In genomic region chr7:133751163-133751562, GRCm38 (mm10) we compare ENCODE assay signal across 21 mouse cellular contexts. TPM values are rescaled to one million over a fixed set of nuclear protein-coding genes. Genes with fewer than 3 reads are reported as not detected.
DNase-seq lines count a peak whose midpoint lies in the region; ATAC-seq and TF ChIP-seq lines count a peak whose summit lies in the region.
"Had no signal": no experiment of that assay in that cellular context is flagged by ENCODE, and none has a peak within 500 bp of the region (broad histone marks: within the 10 kb centered on the region; RNA-seq: fewer than 3 reads in every experiment).

No protein-coding gene starts in this region.

- H3K36me3 ChIP-seq in heart, adult 2 months (ENCODE audit: control insufficient read depth, insufficient read depth, low read length), result peaks cover 6% of the 10 kb centered on the region
- no peaks in the 10 kb centered on the region for H3K36me3 ChIP-seq in heart, embryonic 16.5 days (ENCODE audit: control insufficient read depth, insufficient read depth)
- H3K36me3 ChIP-seq in heart, embryonic 10.5 days, result no peaks in the 10 kb centered on the region
- H3K36me3 ChIP-seq: limb, embryonic 12.5 days had no signal

- no peak for TF ChIP-seq POLR2A in heart, adult 2 months (IDR thresholded peaks at IDR 0.05; ENCODE audit: insufficient read depth, low read depth, low read length)
- no peak for TF ChIP-seq POLR2A in lung, adult 2 months (IDR thresholded peaks at IDR 0.05; ENCODE audit: borderline replicate concordance, extremely low read depth, low read depth, low read length)

- no peaks in the 10 kb centered on the region for H3K27me3 ChIP-seq in heart, adult 2 months (ENCODE audit: control insufficient read depth, insufficient read depth, low read length)
- H3K27me3 ChIP-seq in heart, embryonic 16.5 days (ENCODE audit: control insufficient read depth, insufficient read depth, low read length), result no peaks in the 10 kb centered on the region
- H3K27me3 ChIP-seq in heart, embryonic 10.5 days (ENCODE audit: insufficient read depth, poor library complexity, severe bottlenecking), result no peaks in the 10 kb centered on the region
- H3K27me3 ChIP-seq: limb, embryonic 12.5 days had no signal

- no peak for DNase-seq in heart, adult 2 months
- no peak for DNase-seq in heart, adult 18-20 months
- DNase-seq in heart, embryonic 10.5 days (ENCODE audit: low spot score), result no peak
- peak; percentile 44 for DNase-seq in lung, adult 2 months
- peak; percentile 56 for DNase-seq in lung, postnatal 25 days (ENCODE audit: low spot score)
- DNase-seq in ovary, postnatal 36 days (ENCODE audit: low spot score), result no peak
- DNase-seq: adrenal gland, postnatal 25 days; cerebellum, adult 8-10 months; gastrocnemius, postnatal 14 days; liver, postnatal 0 days; thymus, postnatal 14 days had no signal

- peaks cover 10% of the 10 kb centered on the region for H3K4me1 ChIP-seq in heart, adult 2 months (ENCODE audit: control insufficient read depth, insufficient read depth, low read length)
- H3K4me1 ChIP-seq in heart, embryonic 16.5 days (ENCODE audit: control insufficient read depth, insufficient read depth, low read length), result peaks cover 35% of the 10 kb centered on the region
- peaks cover 45% of the 10 kb centered on the region for H3K4me1 ChIP-seq in heart, embryonic 10.5 days
- no peaks in the 10 kb centered on the region for H3K4me1 ChIP-seq in lung, adult 2 months (ENCODE audit: control insufficient read depth, insufficient read depth, low read length)
- H3K4me1 ChIP-seq: limb, embryonic 12.5 days had no signal

- ATAC-seq in heart, embryonic 16.5 days (replicated peaks; ENCODE audit: extremely low read depth, insufficient read depth, low FRiP score), result 0 out of 2 replicates have a peak, but pooled peaks have one; percentile 31
- ATAC-seq: CD4-positive, CD25-positive, alpha-beta regulatory T cell, adult 4 months; forebrain, embryonic 16.5 days; hindbrain, embryonic 16.5 days; liver, postnatal 0 days had no signal

- TF ChIP-seq EP300 in heart, adult 2 months (IDR thresholded peaks at IDR 0.05; ENCODE audit: insufficient read depth, low read depth, low read length), result no peak

- no peak overlapping the region for H3K4me2 ChIP-seq in heart, embryonic 16.5 days (ENCODE audit: low read depth, low read length)
- H3K4me2 ChIP-seq: limb, embryonic 12.5 days; liver, embryonic 11.5 days; midbrain, embryonic 11.5 days had no signal

- H3K27ac ChIP-seq in heart, adult 2 months, result peak overlapping the region; percentile 43
- peak overlapping the region; percentile 82 for H3K27ac ChIP-seq in heart, embryonic 16.5 days (ENCODE audit: low read length)
- no peak overlapping the region; the same call in 1 of the 2 replicates for H3K27ac ChIP-seq in heart, embryonic 10.5 days
- H3K27ac ChIP-seq: hindbrain, embryonic 10.5 days; limb, embryonic 12.5 days had no signal

- no peaks in the 10 kb centered on the region; the same call in 1 of the 2 replicates for H3K79me2 ChIP-seq in heart, adult 2 months (replicated peaks; ENCODE audit: control insufficient read depth, insufficient read depth, low read length)

- WGBS in heart, adult 2 months, result 64% methylated on average over 5 of the region's 5 CpGs
- 60% methylated on average over 5 of the region's 5 CpGs for WGBS in heart, embryonic 16.5 days
- WGBS in heart, embryonic 10.5 days, result 64% methylated on average over 5 of the region's 5 CpGs
- 75% methylated on average over 5 of the region's 5 CpGs for WGBS in lung, adult 2 months

- no peak overlapping the region for H3K9ac ChIP-seq in heart, adult 2 months (ENCODE audit: low read depth, low read length)
- no peak overlapping the region for H3K9ac ChIP-seq in heart, embryonic 16.5 days (ENCODE audit: low read length)
- H3K9ac ChIP-seq: limb, embryonic 12.5 days; liver, postnatal 0 days had no signal

- no peaks in the 10 kb centered on the region for H3K9me3 ChIP-seq in heart, embryonic 16.5 days (replicated peaks; ENCODE audit: control insufficient read depth, low read length)
- H3K9me3 ChIP-seq in heart, embryonic 10.5 days, result no peaks in the 10 kb centered on the region
- H3K9me3 ChIP-seq: forebrain, embryonic 10.5 days; hindbrain, embryonic 10.5 days; limb, embryonic 12.5 days had no signal

- no peak overlapping the region for H3K4me3 ChIP-seq in heart, adult 2 months
- no peak overlapping the region for H3K4me3 ChIP-seq in heart, embryonic 16.5 days (ENCODE audit: low read length)
- H3K4me3 ChIP-seq in heart, embryonic 10.5 days, result no peak overlapping the region
- no peak overlapping the region for H3K4me3 ChIP-seq in lung, adult 2 months (replicated peaks; ENCODE audit: extremely low read depth, low read depth, low read length)
- H3K4me3 ChIP-seq: forebrain, embryonic 10.5 days; hindbrain, embryonic 10.5 days; limb, embryonic 12.5 days had no signal

- intact Hi-C loops in heart, adult 2 months (cut with DNase I), result no loop called here

- TF ChIP-seq CTCF in heart, adult 2 months (IDR thresholded peaks at IDR 0.05), result no peak
- no peak for TF ChIP-seq CTCF in lung, adult 2 months (IDR thresholded peaks at IDR 0.05; ENCODE audit: insufficient read depth, low read length)

RNA-seq across cellular contexts. Expression of gene Fank1, which starts 25.5 kb away (rescaled TPM):
- not detected for total RNA-seq in heart, adult 2 months (2021)
- polyA plus RNA-seq in heart, adult 2 months (2012; rRNA removed), result 0.10 and 0.32 TPM in 2 replicates
- not detected for total RNA-seq in heart, adult 18-20 months (2021)
- 0.25 and 0.51 TPM in 2 replicates for polyA plus RNA-seq in heart, embryonic 16.5 days (2015; fragmentation: Nextera tagmentation; extraction: Ambion mirVana)
- polyA plus RNA-seq in heart, embryonic 10.5 days (2016; fragmentation: Nextera tagmentation; extraction: Ambion mirVana), result 0.30 TPM in 1 of 2 replicates, not detected in the other
- polyA plus RNA-seq in lung, adult 2 months (2012; rRNA removed), result 1.0 and 3.3 TPM in 2 replicates
- total RNA-seq: megakaryocyte progenitor cell, adult 5-6 weeks had no signal
- polyA plus RNA-seq: CD4-positive, CD25-positive, alpha-beta regulatory T cell, adult 4 months; liver, embryonic 11.5 days; liver, postnatal 0 days had no signal

RNA-seq across cellular contexts. Expression of gene Dhx32, which starts 31.4 kb away (rescaled TPM):
- total RNA-seq in heart, adult 2 months (2021), result 10 to 100 TPM; 41.5 to 47.4 TPM
- polyA plus RNA-seq in heart, adult 2 months (2012; rRNA removed), result 27.7 and 38.9 TPM in 2 replicates
- total RNA-seq in heart, adult 18-20 months (2021), result 10 to 100 TPM; 38.8 to 48.1 TPM
- 34.1 and 34.8 TPM in 2 replicates for polyA plus RNA-seq in heart, embryonic 16.5 days (2015; fragmentation: Nextera tagmentation; extraction: Ambion mirVana)
- 25.7 and 33.6 TPM in 2 replicates for polyA plus RNA-seq in heart, embryonic 10.5 days (2016; fragmentation: Nextera tagmentation; extraction: Ambion mirVana)
- 14.2 and 22.2 TPM in 2 replicates for polyA plus RNA-seq in lung, adult 2 months (2012; rRNA removed)

RNA-seq across cellular contexts. Expression of gene Uros, which starts 41.3 kb away (rescaled TPM):
- 10 to 100 TPM; 20.1 to 22.9 TPM for total RNA-seq in heart, adult 2 months (2021)
- 22.3 and 36.4 TPM in 2 replicates for polyA plus RNA-seq in heart, adult 2 months (2012; rRNA removed)
- 10 to 100 TPM; 21.2 to 23.2 TPM for total RNA-seq in heart, adult 18-20 months (2021)
- polyA plus RNA-seq in heart, embryonic 16.5 days (2015; fragmentation: Nextera tagmentation; extraction: Ambion mirVana), result 33.4 and 33.8 TPM in 2 replicates
- polyA plus RNA-seq in heart, embryonic 10.5 days (2016; fragmentation: Nextera tagmentation; extraction: Ambion mirVana), result 52.1 and 52.2 TPM in 2 replicates
- 9.0 and 10.4 TPM in 2 replicates for polyA plus RNA-seq in lung, adult 2 months (2012; rRNA removed)

RNA-seq across cellular contexts. Expression of gene Bccip, which starts 42.0 kb away (rescaled TPM):
- 10 to 100 TPM; 53.5 to 55.7 TPM for total RNA-seq in heart, adult 2 months (2021)
- 29.4 and 49.1 TPM in 2 replicates for polyA plus RNA-seq in heart, adult 2 months (2012; rRNA removed)
- 10 to 100 TPM; 52.6 to 64.7 TPM for total RNA-seq in heart, adult 18-20 months (2021)
- polyA plus RNA-seq in heart, embryonic 16.5 days (2015; fragmentation: Nextera tagmentation; extraction: Ambion mirVana), result 83.8 and 90.1 TPM in 2 replicates
- polyA plus RNA-seq in heart, embryonic 10.5 days (2016; fragmentation: Nextera tagmentation; extraction: Ambion mirVana), result 113 and 162 TPM in 2 replicates
- 13.1 and 24.7 TPM in 2 replicates for polyA plus RNA-seq in lung, adult 2 months (2012; rRNA removed)

Comparison
In these comparisons a context has a peak if more than half of its experiments do, and no peak if none do; other contexts are left out.
1. DNase-seq: peak in lung, adult 2 months (single experiment) and lung, postnatal 25 days (single experiment); none in heart, adult 2 months (0 of 2), heart, adult 18-20 months (0 of 2), heart, embryonic 10.5 days (single experiment) and ovary, postnatal 36 days (single experiment).